Mouse (Mus musculus) urinary bladder, postnatal 36 days (tissue): ENCODE measurements around the gene Dscam.

Source experiments
- DNase-seq, 2 experiments: peaks; one replicate each; pipeline ENCODE4 v3.0.0; 2022; ENCODE audit warnings: low spot score in 2 of 2, mixed read lengths in 1 of 2

Dscam gene

DNA sequence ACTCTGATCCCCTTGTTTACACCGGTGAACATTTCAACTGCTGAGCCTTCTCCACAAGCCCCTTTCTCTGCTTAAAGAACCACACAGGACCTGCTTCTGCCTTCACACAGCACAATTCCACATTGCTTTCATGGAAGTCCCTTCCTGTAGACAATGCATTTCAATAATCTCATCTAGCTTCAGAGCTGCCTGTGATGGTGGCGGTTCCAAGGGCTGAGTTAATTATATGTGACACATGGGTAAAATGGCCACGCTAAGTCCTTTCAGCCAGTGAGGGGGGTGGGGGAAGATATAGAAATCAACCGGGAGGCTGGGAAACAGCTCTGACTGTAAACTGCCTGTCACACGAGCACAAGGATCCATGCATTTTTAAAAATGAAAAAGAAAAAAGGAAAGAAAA is 152.2 kb downstream of the Dscam start:
- DNase-seq: no peak

DNA sequence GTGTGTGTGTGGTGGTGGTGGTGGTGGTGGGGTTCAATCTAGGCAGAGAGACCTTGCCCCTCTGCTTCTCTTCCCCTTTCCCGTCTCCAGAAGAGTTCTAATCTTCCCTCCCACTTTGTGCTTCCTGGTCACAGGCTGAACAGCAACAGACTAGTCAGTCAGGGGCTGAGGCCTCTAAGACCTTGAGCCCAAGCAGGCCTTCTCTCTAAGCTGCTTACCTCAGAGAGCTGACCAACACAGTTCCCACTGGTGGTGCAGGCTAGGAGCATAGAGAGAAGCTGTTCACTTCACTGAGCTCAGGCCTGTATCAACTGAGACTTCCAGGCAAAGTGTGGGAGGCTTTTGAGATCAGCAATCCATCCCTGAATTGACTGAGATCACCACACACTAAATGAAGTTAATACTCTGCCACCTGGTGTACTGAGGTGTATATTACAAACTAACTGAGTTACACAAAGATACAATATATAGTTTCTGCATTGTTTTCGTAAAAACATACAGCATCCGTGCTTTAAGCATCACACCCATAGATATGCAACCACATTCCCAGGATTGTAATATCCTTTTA is 153.3 kb downstream of the Dscam start:
- no peak for DNase-seq

DNA sequence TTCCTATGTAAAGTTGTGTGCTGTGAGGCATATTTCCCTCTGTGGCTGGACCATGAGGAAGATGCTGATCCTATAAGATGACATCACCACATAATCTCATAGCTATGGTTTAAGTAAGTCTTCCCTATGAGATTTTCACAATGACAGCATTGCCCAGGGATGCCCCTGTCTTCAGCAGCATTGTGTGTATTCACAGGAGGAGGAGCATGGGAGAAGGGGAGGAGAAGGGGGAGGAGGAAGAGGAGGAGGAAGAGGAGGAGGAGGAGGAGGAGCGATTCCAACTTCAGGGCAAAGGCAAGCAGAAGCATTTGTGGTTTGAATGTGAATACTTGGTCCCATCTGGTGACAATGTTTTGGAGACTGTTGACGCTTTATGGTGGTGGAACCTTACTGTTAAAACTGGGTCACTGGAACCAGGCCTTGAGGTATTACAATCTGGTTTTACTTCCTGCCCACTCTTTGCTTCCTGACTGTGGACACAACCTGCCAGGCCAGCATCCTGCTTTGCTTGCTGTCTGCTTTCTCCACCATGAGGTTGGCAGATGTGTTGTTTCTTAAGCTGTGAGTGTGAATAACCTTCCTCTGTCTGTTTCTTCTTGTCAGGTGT is 154.2 kb downstream of the Dscam start:
- no peak for DNase-seq

DNA sequence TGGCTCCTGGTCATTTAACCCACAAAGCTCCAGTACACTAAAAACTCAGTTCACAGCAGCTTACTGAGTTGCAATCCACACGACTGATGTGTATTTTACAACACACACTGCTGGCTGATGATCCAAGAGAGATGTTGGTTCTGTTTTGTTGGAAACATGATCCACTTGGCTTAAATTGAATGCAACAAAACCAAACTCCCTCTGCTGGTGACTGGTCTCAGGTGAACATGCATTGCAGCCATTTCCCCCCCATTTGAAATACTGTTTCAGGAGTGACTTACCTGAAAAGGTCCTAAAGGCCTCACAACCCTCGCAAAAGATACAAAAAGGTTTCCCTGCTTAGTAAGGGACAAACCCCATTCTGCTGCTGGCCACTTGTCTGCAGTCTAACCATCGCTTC is 156.2 kb downstream of the Dscam start:
- no peak for DNase-seq

DNA sequence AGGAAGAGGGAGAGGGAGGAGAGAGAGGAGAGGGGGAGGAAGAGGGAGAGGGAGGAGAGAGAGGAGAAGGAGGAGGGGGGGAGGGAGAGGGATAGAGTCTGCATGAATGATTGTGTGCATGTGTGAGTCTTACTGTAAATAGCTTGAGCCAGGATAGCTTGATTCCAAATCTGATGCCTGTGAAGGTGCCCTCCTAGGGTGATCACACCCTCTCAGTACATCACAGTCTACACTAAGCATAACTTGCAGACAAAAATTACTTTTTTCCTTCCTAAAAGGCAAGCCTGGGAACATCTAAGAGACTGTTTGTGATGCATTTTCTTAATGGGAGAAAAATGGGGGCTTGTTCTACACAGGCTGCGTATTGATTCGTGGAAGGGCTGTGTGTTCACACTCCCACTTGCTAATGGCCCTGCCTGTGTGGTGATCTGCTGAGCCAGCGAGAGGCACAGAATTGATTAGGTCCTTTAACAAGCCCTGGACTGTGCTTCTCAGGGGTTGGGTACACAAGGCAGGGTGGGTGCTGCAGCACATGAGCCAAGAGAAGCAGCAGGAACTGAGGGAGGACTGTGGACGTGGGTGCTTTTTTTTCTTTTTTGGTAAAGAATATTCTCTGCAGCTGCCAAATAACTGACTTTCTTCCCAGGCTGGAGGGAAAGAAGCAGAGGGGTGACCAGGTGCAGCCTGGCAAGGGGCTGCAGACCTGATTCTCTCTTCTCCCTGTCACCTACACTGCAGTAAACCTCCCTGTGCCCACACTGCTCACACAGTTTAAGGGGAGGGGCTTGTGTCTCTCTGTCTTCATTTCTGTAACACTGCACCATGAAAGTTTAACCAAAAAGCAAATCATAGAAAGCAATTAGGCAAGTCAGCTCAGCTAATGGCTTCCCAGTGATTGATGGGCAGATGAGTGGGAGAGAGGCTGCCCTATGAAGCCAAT is 161.2 kb downstream of the Dscam start:
- no peak for DNase-seq

DNA sequence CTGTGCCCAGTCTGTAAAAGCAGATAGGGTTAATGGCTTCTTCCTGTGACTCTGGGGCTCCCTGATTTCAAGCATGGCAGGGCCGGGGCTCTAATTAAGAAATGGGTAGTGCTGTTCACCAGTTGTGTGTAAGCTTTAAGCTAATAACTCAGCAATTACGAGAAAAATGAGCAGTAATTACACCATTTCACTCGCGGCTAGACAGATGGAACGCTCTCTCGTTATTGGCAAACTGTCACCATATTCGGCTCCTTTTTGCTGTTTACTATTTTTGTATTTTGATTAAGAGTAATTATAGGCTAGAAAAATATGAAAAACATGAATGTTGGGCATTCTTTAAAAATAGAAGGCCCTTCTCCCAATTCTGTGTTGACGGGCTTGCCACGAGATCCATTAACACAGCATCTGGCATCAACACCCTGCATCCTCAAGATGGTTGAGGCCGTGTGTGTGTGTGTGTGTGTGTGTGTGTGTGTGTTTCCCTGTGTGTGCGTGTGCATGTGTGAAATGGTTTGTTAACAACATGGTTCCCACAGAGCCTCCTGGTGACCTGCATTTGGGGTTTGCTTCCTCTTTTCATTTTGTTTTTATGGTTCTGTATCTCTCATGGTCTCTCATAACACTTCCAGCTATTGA is 162.5 kb downstream of the Dscam start:
- DNase-seq: no peak

DNA sequence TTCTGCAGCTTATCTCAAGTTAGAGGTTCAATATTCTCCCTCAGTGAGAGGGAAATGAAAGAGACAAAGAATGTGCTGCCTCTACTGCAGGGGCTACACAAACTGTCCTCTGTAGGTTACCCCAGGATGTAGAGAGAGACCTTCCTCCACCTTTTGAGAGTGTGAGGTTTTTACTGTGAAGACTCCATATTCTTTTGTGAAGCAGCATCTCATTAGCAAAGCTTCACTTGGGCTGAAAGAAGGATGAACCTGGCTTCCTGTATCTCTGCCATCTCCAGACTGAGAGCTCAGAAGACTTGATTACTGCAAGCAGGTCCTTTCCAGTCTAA is 163.7 kb downstream of the Dscam start:
- no peak for DNase-seq

DNA sequence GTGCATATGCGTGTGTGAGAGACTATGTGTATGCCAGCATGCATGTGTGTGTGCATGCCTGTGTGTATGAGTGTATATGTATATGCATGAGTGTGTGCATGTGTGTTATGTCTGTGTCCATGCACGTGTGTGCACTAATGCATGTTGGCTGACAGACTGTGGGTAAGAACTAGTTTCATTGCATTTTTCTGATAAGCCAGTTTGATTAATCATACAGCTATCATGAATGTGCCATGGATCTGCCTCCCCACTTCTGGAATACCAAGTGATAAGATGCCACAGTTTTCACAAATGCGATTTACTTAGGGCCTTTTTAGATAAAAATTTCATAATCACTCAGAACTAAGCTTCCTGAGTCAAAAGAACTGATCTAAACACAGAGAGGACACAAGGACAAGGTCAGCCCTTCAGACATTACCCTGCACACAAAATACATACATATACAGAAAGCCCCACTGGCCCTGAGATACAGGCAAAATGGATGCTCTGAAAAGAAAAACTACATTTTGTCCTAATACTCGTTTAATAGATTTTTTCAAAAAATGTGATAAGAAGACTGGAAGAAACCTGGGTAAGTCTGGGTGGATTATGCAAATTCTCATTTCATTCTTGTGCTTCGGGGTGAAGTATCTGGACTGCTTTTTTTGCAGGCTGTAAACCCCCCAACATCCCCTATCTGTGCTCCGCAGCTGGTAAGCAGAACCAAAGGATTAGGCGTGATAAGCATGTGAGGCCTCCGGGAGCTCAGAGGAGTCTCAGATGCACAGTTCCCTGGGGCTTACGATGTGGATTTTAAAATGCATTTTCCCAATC is 164.3 kb downstream of the Dscam start:
- DNase-seq: no peak

DNA sequence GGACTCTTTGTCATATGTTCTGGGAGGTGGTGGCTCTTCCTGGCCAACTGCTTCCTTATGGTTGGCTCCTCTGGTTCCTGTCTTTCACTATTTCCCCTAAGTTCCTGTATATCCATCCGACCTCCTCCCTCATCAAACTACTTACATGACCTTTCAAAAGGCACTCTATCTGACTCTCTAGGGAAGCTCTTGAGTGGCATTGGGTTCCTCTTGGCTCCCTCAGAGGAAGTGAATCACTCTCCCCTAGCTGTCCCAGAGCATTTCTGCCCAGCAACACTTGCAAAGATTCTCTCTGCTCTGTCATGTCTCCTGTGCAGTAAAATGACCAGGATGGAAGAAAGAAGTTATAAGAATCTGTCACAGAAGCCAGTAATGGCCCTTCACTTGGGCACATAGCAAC is 166.6 kb downstream of the Dscam start:
- DNase-seq: no peak

DNA sequence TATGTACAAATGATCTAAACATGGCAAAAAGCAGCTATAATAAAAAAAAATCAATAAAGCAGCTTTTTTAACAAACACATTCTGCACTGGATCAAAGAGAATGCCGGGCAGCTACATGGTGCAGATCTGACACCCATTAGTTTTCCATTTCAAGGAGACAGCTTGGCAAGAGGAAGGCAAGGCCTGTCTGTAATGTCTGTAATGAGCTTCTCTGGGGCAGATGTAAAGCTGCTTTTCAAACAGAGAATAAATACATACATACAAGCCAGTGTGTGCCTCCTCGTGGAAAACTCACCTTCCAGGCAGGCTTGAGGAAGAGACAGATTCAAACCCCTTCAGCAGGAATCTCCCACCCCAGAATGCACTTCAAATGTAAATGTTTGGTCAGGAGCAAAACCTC is 167.7 kb downstream of the Dscam start:
- DNase-seq: no peak

DNA sequence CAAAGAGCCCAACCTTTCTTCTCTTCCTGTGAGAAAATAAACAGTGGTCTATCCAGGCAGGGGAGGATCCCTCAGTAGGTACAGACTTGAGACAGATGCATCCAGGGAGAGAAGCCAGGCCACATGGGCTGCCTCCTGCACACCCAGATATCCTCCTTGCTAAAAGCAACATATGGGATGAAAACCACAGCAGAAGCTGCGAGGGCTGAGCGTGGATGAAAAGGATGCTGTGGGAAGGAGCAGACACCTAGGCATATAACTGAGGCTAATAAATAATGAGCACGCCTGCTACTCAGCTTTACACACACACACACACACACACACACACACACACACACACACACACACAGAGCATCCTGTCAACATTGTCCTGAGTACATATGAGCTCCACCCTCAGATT is 168.4 kb downstream of the Dscam start:
- DNase-seq: no peak

DNA sequence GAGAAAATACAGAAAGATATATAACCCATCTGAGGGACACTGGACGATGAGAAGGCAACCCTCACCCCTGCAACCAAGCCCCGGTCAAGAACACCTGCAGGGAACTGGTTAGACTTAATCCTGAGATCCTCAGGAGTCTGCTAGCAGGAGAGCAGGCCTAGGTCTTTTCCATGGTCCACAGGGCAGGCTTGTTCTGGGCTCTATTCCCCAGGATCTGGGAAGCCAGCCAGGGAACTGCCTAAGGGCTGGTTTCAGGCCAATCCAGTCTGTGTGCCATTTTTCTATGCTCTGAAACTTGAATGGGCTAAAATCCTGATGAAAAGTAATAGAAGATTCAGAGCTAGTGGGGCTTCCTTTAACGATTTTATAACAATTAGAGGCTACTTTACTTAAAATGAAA is 173.7 kb downstream of the Dscam start:
- DNase-seq: peak in 1 of 2 experiments; percentile 23

DNA sequence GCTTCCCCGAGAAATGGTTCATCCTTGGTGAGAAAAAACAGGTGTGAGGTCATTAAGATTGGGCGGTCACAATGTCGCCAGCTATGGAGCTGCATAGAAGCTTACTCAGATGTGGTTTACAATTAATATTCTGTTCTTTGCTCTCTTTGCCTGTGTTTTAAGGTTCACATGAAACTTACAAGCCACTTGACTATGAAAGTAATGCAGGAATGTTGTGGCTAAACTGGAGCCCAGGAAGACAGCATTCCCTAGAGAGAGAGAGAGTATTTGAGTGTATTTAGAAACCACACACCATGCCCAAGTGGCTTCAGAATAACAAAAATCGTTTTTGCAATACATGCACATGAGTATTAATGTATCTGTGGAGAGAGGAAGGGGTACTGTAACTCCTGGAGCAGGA is 174.7 kb downstream of the Dscam start:
- no peak for DNase-seq

DNA sequence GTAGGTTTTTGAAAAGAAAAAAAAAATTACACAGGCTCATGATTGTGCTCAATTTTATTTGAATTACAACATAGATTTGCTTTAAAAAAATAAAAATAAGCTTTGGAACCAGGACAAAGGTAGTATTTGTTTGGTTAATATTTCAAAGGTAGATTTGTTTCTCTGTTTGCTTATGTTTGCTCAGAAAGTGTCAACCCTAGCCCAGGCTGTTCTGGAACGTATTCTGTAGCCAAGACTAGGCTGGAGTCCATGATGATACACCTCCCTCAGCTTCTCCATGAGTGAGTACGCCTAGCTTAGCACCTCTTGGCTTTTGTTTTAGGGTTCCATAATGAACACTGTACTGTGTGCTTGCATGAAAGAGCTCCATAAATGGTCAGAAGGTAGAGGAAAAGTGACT is 183.2 kb downstream of the Dscam start:
- DNase-seq: no peak

DNA sequence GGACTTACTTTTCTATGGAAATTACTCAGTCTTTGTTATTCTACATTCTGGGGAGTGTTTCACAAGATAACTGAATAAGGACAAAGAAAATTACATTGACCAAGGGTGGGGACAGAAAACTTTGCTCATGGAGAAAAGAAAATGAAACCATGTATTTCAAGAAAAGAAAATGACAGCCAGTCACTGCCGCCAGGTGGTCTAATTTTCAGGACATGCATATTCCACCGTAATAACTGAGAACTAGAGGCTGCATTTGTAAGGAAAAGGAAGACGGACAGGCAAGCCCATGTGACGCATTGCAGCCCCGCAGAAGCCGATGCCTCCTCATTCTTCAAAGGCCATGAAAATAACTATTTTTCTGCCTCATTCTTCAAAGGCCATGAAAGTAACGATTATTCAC is 197.3 kb downstream of the Dscam start:
- no peak for DNase-seq

DNA sequence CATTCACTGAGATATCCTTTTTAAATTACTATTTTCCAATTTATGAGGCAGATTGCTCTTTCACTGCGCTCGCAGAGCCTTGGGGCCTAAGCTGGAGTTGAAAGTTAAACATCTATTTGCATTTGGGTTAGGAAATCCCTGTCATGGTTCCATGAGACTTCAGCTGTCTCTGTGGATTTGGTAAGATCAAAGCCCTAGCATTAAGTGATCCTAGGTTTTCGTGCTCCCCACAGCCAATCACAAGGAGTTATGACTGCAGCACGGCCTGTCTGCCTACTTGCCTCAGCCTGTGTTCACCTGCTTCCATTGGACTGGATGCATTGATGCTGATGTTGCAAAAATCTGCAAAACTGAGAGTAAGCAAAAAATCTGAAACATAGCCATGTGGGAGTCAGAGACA is 198.8 kb downstream of the Dscam start:
- no peak for DNase-seq

DNA sequence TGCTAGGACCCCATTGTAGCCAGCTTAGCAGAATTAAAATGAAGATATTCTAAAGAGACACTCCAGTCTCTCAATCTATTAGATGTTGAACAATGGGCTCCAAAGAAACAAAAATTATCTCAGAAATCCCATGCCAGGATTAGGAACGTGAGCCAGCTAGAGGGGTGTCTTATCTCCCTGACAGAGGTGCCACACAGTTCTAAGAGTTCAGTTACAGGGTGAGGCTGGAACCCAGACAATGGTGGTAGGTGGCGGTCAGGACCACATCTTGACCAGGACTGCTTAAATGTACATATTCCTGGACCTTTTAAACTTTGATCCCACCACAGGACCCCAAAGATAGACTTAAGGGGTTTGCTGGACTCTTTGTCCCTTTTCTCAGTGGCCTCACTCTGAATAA is 200.1 kb downstream of the Dscam start:
- DNase-seq: no peak

DNA sequence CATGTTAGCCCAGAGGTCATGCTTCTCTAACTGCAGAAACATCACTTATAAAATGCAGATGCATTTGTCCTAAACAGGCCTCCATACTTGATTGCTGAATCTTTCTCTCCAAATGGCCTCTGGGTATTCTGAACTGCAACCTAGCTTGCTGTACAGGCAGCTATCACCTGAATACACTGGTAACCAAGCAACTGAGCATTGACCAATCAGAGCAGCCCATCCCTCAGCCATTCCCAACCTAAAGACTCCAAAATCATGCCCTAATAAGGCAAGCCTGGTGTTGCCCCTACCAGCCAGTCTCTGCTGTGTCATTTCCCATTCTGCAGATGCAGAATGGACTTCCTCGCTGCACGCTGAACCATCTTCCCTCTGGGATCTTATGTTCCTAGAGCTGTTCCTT is 200.9 kb downstream of the Dscam start:
- DNase-seq: no peak

DNA sequence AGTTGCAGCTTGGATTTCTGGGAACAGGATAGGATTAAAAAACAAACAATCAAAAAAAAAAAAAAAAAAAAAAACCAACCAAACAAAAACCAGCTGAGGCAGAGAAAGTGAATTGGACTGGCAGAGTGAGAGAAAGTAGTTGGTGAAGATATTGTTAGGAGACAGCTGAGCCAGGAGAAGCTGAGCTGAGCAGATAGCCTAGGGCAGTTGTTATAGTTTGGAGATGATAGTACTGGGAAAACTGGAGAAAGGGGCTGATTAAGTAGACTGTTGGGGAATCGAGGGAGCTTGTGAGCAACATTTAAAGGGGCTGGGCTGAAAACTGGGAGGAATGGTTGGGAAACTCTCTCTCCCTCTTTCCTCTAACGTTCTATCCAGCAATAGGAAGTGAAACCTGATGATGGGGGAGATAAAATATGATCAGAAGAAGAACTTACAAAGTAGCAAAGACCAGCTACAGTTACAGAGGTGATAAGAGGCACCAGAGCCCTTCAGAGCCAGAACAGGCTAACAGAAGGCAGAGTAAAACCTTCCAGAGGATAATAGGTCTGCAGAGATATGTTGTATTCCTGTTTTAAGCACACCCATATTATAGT is 201.6 kb downstream of the Dscam start:
- no peak for DNase-seq

DNA sequence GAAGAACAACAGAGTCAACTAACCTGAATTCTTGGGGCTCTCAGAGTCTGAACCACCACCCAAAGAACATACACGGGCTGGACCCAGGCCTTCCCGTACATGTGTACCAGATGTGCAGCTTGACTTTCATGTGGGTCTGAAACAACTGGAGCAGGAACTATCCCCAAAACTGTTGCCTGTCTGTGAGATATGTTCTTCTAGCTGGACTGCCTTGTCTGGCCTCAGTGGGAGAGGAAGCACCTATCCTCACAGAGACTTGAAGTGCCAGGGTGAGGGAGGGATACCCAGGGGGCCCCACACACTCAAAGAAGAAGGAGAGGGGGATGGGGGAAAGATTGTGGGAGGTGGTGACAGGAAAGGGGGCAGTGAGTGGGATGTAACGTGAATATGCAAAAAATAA is 210.9 kb downstream of the Dscam start:
- DNase-seq: no peak

DNA sequence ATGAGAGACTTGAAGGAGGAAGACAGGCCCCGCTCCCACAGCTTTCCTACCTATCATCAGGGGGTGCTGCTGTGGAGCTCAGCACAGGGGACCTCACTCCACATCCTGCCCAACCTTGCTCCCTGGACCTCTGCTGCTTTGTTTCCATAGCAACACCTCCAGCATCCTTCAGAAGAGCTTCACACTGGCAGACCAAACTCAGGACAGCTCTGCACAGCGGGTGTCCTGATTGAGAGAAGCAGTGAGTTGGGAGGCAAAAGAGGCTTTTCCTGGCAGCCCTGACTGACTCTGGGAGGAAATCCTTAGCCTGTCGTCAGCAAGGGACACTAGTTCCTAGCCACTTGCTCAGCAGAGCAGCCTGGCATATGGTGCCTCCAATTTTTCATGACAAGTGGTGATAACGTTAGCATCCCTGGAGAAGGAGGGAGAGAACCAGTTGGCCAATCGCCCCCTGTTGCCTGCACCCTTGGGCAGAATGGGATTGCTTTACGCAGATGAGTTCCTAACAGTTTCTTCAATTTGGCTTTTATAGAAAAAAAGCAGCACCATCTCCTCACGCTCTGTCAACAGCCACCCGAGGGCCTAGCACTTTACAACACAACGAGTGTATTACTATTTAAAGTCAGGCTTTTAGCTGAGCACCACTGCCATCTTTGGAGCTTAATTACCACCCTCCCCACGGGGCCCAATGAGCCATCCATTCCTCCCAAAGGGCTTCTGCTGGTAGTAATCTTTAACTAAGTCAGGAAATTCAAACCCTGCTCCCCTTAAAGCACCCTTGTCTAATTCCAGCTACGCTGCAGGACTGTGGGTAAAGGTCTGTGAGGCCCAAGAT is 224.9 kb downstream of the Dscam start:
- no peak for DNase-seq
